Mouse (Mus musculus): ENCODE measurements around the gene Sema3g.

Sema3g gene

GRCm38 (mm10) chr14:31233070-31233995, 15.7 kb downstream of the Sema3g start:
- no peak for DNase-seq

- DNase-seq: peak; percentile 88 to 89
Observed at GRCm38 (mm10) chr14:31233996-31234591, 16.4 kb downstream of the Sema3g start.

GRCm38 (mm10) chr14:31237101-31237882, 19.6 kb downstream of the Sema3g start:
- DNase-seq: no peak

GRCm38 (mm10) chr14:31240528-31240927, 22.9 kb downstream of the Sema3g start:
- DNase-seq: no peak

- DNase-seq: no peak
Observed at GRCm38 (mm10) chr14:31244777-31245176, 27.1 kb downstream of the Sema3g start.

GRCm38 (mm10) chr14:31245946-31246345, 28.3 kb downstream of the Sema3g start:
- DNase-seq: no peak

GRCm38 (mm10) chr14:31248396-31248795, 30.7 kb downstream of the Sema3g start:
- DNase-seq: no peak

GRCm38 (mm10) chr14:31250222-31251083, 32.8 kb downstream of the Sema3g start:
- no peak for DNase-seq

GRCm38 (mm10) chr14:31251084-31251604, 33.5 kb downstream of the Sema3g start, which contains the start of the genes Phf7 and Bap1:
Gene Phf7, minus strand, starts transcription at chr14:31251317.
Gene Bap1, plus strand, starts transcription at chr14:31251450.
- DNase-seq: peak; percentile 91 to 99

GRCm38 (mm10) chr14:31251626-31252025, 34.0 kb downstream of the Sema3g start:
- DNase-seq: no peak

- DNase-seq: no peak
Observed at GRCm38 (mm10) chr14:31252091-31252490, 34.4 kb downstream of the Sema3g start.

GRCm38 (mm10) chr14:31258476-31259050, 40.9 kb downstream of the Sema3g start:
- DNase-seq: no peak

- no peak for DNase-seq
Observed at GRCm38 (mm10) chr14:31260374-31260773, 42.7 kb downstream of the Sema3g start.

- DNase-seq: no peak
Observed at GRCm38 (mm10) chr14:31260932-31261331, 43.3 kb downstream of the Sema3g start.

- no peak for DNase-seq
Observed at GRCm38 (mm10) chr14:31267649-31268048, 50.0 kb downstream of the Sema3g start.

- no peak for DNase-seq
Observed at GRCm38 (mm10) chr14:31268301-31269001, 50.8 kb downstream of the Sema3g start.

GRCm38 (mm10) chr14:31269456-31270100, 51.9 kb downstream of the Sema3g start:
- no peak for DNase-seq

GRCm38 (mm10) chr14:31271121-31271520, 53.5 kb downstream of the Sema3g start:
- DNase-seq: no peak

GRCm38 (mm10) chr14:31272164-31272563, 54.5 kb downstream of the Sema3g start:
- DNase-seq: peak; percentile 75 to 83

Measured in cerebellum, adult 18-20 months (tissue).